Mouse (Mus musculus) ES-Bruce4 (cell line): ENCODE data around the gene Apoa2. TPM values are rescaled to one million over a fixed set of nuclear protein-coding genes. Genes with fewer than 3 reads are reported as not detected.

Experiments used
- H3K27ac ChIP-seq: 2 replicates; pipeline ENCODE4 v1.5.1; 2012; ENCODE audit warnings: low read length, inconsistent platforms; ENCODE audit not compliant: insufficient read depth
- H3K27me3 ChIP-seq: 2 replicates; pipeline ENCODE4 v1.6.1; 2012; ENCODE audit warnings: mild to moderate bottlenecking, low read length, inconsistent platforms; ENCODE audit not compliant: control insufficient read depth, poor library complexity, insufficient read depth, severe bottlenecking
- H3K36me3 ChIP-seq: 2 replicates; pipeline ENCODE4 v1.6.1; 2012; ENCODE audit warnings: inconsistent platforms, mild to moderate bottlenecking, low read length, moderate library complexity; ENCODE audit not compliant: control insufficient read depth, poor library complexity, insufficient read depth, severe bottlenecking
- H3K4me1 ChIP-seq: one replicate; pipeline ENCODE4 v1.8.1; 2011; ENCODE audit warnings: low read length; ENCODE audit not compliant: control insufficient read depth, insufficient read depth
- H3K4me3 ChIP-seq: 2 replicates; pipeline ENCODE4 v1.5.1; 2011; ENCODE audit warnings: low read depth, mild to moderate bottlenecking, low read length
- H3K9ac ChIP-seq: 2 replicates; pipeline ENCODE4 v1.6.1; 2012; ENCODE audit warnings: low read depth, mild to moderate bottlenecking, inconsistent platforms; ENCODE audit not compliant: poor library complexity, severe bottlenecking
- H3K9me3 ChIP-seq: replicated peaks from 2 replicates; pipeline ENCODE4 v1.6.1; 2012; ENCODE audit warnings: mild to moderate bottlenecking, low read length, inconsistent platforms; ENCODE audit not compliant: control insufficient read depth, poor library complexity, insufficient read depth, severe bottlenecking
- CTCF ChIP-seq: IDR thresholded peaks from one replicate; pipeline ENCODE4 v1.8.1; 2011; ENCODE audit warnings: low read depth, low read length
- EP300 ChIP-seq: IDR thresholded peaks from 2 replicates; pipeline ENCODE4 v1.6.1; 2011; ENCODE audit warnings: low read depth, low read length; ENCODE audit not compliant: insufficient read depth
- POLR2A ChIP-seq: IDR thresholded peaks from one replicate; pipeline ENCODE4 v1.8.1; 2011; ENCODE audit warnings: low read length; ENCODE audit not compliant: insufficient read depth
- polyA plus RNA-seq: library from polyadenylated mRNA; stranded (reverse); fragments of >200 nt; gene quantifications from 2 replicates; pipeline ENCODE4 v1.2.4, GENCODE M21; 2011; ENCODE audit warnings: low read depth; ENCODE audit not compliant: missing spikeins, insufficient read depth, insufficient read length

The Apoa2 gene
- polyA plus RNA-seq, 1 experiment, result 19.1 TPM

- TF ChIP-seq CTCF (peak; percentile 63), POLR2A (no peak)
- Histone ChIP-seq H3K27me3 (no peaks in the 10 kb centered on the region), H3K4me1 (peaks cover 10% of the 10 kb centered on the region)
These were observed 22.0 kb downstream of the Apoa2 start for GRCm38 (mm10) chr1:171246709-171247452.

DNA sequence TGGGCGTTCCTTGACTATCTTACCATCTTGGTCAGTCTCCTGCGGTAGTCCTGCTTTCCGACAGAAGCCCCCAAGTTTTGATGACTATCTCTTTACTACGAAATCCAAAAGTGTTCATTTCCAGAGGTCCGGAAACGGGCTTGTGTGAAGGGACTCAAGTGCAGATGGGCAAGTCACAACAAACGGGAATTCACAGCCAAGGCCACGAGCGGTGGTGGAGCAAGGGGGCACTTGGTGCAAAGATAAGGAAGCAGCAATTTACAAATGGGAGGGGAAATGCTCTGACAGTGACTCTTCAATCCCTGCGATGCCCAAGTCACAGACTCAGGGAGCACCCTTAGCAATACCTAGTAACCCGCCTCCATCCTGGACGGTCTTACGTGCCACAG lies 22.6 kb downstream of the Apoa2 start:
- TF ChIP-seq POLR2A (no peak), EP300 (no peak), CTCF (no peak)
- H3K4me1 ChIP-seq, result peaks cover 10% of the 10 kb centered on the region
- H3K9ac ChIP-seq, result peak overlapping the region; percentile 52
- H3K4me3 ChIP-seq, result peak overlapping the region; percentile 77
- no peaks in the 10 kb centered on the region for H3K27me3 ChIP-seq
- H3K36me3 ChIP-seq, result peaks cover 17% of the 10 kb centered on the region
- no peaks in the 10 kb centered on the region for H3K9me3 ChIP-seq
- peak overlapping the region; percentile 92 for H3K27ac ChIP-seq

More at GRCm38 (mm10) chr1:171246709-171247452, 22.0 kb downstream of the Apoa2 start:
- peak overlapping the region; percentile 92 for H3K27ac ChIP-seq
- H3K9me3 ChIP-seq, result no peaks in the 10 kb centered on the region
- peaks cover 17% of the 10 kb centered on the region for H3K36me3 ChIP-seq
- peak overlapping the region; percentile 95 for H3K4me3 ChIP-seq
- peak overlapping the region; percentile 70 for H3K9ac ChIP-seq

- Histone ChIP-seq H3K9ac (peak overlapping the region; percentile 52; the same call in 1 of the 2 replicates), H3K4me1 (peaks cover 10% of the 10 kb centered on the region), H3K9me3 (no peaks in the 10 kb centered on the region), H3K36me3 (peaks cover 14% of the 10 kb centered on the region), H3K27me3 (no peaks in the 10 kb centered on the region), H3K27ac (peak overlapping the region; percentile 92), H3K4me3 (peak overlapping the region; percentile 77; the same call in 1 of the 2 replicates)
- TF ChIP-seq CTCF, result no peak
- no peak for TF ChIP-seq EP300
- no peak for TF ChIP-seq POLR2A
These were observed 23.1 kb downstream of the Apoa2 start for GRCm38 (mm10) chr1:171247916-171248315.

- Histone ChIP-seq H3K4me1 (peaks cover 8% of the 10 kb centered on the region), H3K9ac (no peak overlapping the region), H3K9me3 (no peaks in the 10 kb centered on the region), H3K27ac (peak overlapping the region; percentile 92), H3K27me3 (no peaks in the 10 kb centered on the region), H3K4me3 (no peak overlapping the region), H3K36me3 (peaks cover 13% of the 10 kb centered on the region)
- TF ChIP-seq EP300 (no peak), POLR2A (no peak), CTCF (no peak)
These were observed 23.8 kb downstream of the Apoa2 start for GRCm38 (mm10) chr1:171248386-171249226.

GRCm38 (mm10) chr1:171249913-171250600 lies 25.2 kb downstream of the Apoa2 start, which contains the start of gene Adamts4:
Gene Adamts4, plus strand, starts transcription at chr1:171250421.
- peaks cover 4% of the 10 kb centered on the region; the same call in 1 of the 2 replicates for H3K36me3 ChIP-seq
- peaks cover 8% of the 10 kb centered on the region for H3K4me1 ChIP-seq
- no peaks in the 10 kb centered on the region for H3K27me3 ChIP-seq
- TF ChIP-seq EP300, result no peak
- TF ChIP-seq CTCF, result no peak
- no peak for TF ChIP-seq POLR2A
- no peak within 1 kb of the TSS; the same call in 1 of the 2 replicates for H3K27ac ChIP-seq
- H3K9me3 ChIP-seq, result no peaks in the 10 kb centered on the region
- peak within 1 kb of the TSS; percentile 62 for H3K4me3 ChIP-seq
- H3K9ac ChIP-seq, result peak within 1 kb of the TSS; percentile 37
